Mouse (Mus musculus) brain, embryonic 14.5 days (tissue): ENCODE measurements around the gene Ceacam2.

Experiments used
- CTCF ChIP-seq: fragments of 200-500 bp; IDR thresholded peaks from 2 replicates; pipeline ENCODE4 v1.5.1; 2012; ENCODE audit warnings: inconsistent platforms, mild to moderate bottlenecking, moderate library complexity, borderline replicate concordance; ENCODE audit not compliant: insufficient read depth, insufficient read length; ENCODE audit errors: extremely low read depth
- POLR2A ChIP-seq: fragments of 200-500 bp; IDR thresholded peaks from 2 replicates; pipeline ENCODE4 v1.6.1; 2012; ENCODE audit warnings: mild to moderate bottlenecking, inconsistent platforms, borderline replicate concordance; ENCODE audit not compliant: poor library complexity, insufficient read depth, insufficient read length, severe bottlenecking; ENCODE audit errors: extremely low read depth

GRCm38 (mm10) chr7:25530837-25531236, 8.8 kb downstream of the Ceacam2 start:
- no peak for TF ChIP-seq CTCF
- no peak for TF ChIP-seq POLR2A
